Mouse (Mus musculus) heart, embryonic 10.5 days (tissue): Measurements from ENCODE around the gene Limch1. TPM values are rescaled to one million over a fixed set of nuclear protein-coding genes. Genes with fewer than 3 reads are reported as not detected.

Source experiments
- DNase-seq: peaks from one replicate; pipeline ENCODE4 v3.0.0-alpha.2; 2017; ENCODE audit warnings: low spot score
- H3K27ac ChIP-seq: fragments of 300-500 bp; sonication (generic); 2 replicates; pipeline ENCODE4 v1.5.1; 2016; ENCODE audit warnings: mild to moderate bottlenecking
- H3K27me3 ChIP-seq: fragments of 300-500 bp; sonication (generic); 2 replicates; pipeline ENCODE4 v1.6.1; 2016; ENCODE audit warnings: mild to moderate bottlenecking; ENCODE audit not compliant: poor library complexity, insufficient read depth, severe bottlenecking
- H3K36me3 ChIP-seq: fragments of 300-500 bp; sonication (generic); 2 replicates; pipeline ENCODE4 v1.6.1; 2016; ENCODE audit warnings: mild to moderate bottlenecking, moderate library complexity
- H3K4me1 ChIP-seq: fragments of 300-500 bp; sonication (generic); 2 replicates; pipeline ENCODE4 v1.6.1; 2016; ENCODE audit warnings: mild to moderate bottlenecking
- H3K4me3 ChIP-seq: fragments of 300-500 bp; sonication (generic); 2 replicates; pipeline ENCODE4 v1.5.1; 2016; ENCODE audit warnings: mild to moderate bottlenecking, moderate library complexity
- H3K9me3 ChIP-seq: fragments of 300-500 bp; sonication (generic); 2 replicates; pipeline ENCODE4 v1.6.1; 2016; ENCODE audit warnings: mild to moderate bottlenecking, moderate library complexity
- WGBS: fragments of 180-500 bp; shearing (Covaris S2); methylation state at CpG from one replicate; pipeline ENCODE4 v1.1.7; 2016; 5-methylcytosine and 5-hydroxymethylcytosine counted together
- polyA plus RNA-seq: library from polyadenylated mRNA; unstranded; fragments of >200 nt; fragmentation: Nextera tagmentation; extraction: Ambion mirVana; gene quantifications from 2 replicates; pipeline ENCODE4 v1.2.1, GENCODE M21; 2016

Gene Limch1
- polyA plus RNA-seq, 1 experiment from 2014 or later = 30.1 TPM

- Histone ChIP-seq H3K4me3 (no peak overlapping the region), H3K27me3 (peaks cover 13% of the 10 kb centered on the region; the same call in 1 of the 2 replicates), H3K27ac (0 out of 2 replicates have a peak overlapping the region, but pooled peaks have one; percentile 6), H3K9me3 (no peaks in the 10 kb centered on the region), H3K4me1 (peaks cover 16% of the 10 kb centered on the region), H3K36me3 (no peaks in the 10 kb centered on the region)
- WGBS = 66% methylated on average over 19 of the region's 19 CpGs
- DNase-seq = no peak
These were observed 223.5 kb downstream of the Limch1 start for GRCm38 (mm10) chr5:66968925-66969711.

- Histone ChIP-seq H3K27me3 (no peaks in the 10 kb centered on the region), H3K4me3 (no peak overlapping the region), H3K27ac (no peak overlapping the region), H3K9me3 (no peaks in the 10 kb centered on the region), H3K4me1 (no peaks in the 10 kb centered on the region; the same call in 1 of the 2 replicates), H3K36me3 (peaks cover 4% of the 10 kb centered on the region; the same call in 1 of the 2 replicates)
- DNase-seq = no peak
- 81% methylated on average over 8 of the region's 8 CpGs for WGBS
These were observed 230.0 kb downstream of the Limch1 start for GRCm38 (mm10) chr5:66975621-66976020.

GRCm38 (mm10) chr5:66979332-66980218 is 233.9 kb downstream of the Limch1 start:
- peaks cover 4% of the 10 kb centered on the region; the same call in 1 of the 2 replicates for H3K36me3 ChIP-seq
- 67% methylated on average over 19 of the region's 19 CpGs for WGBS
- H3K27ac ChIP-seq = no peak overlapping the region
- H3K27me3 ChIP-seq = peaks cover 3% of the 10 kb centered on the region; the same call in 1 of the 2 replicates
- no peak overlapping the region for H3K4me3 ChIP-seq
- H3K4me1 ChIP-seq = no peaks in the 10 kb centered on the region; the same call in 1 of the 2 replicates
- no peaks in the 10 kb centered on the region for H3K9me3 ChIP-seq
- no peak for DNase-seq

- no peak for DNase-seq
- 80% methylated on average over 4 of the region's 4 CpGs for WGBS
- no peaks in the 10 kb centered on the region; the same call in 1 of the 2 replicates for H3K4me1 ChIP-seq
These were observed 235.2 kb downstream of the Limch1 start for GRCm38 (mm10) chr5:66980862-66981261.

GRCm38 (mm10) chr5:66983104-66983503 is 237.5 kb downstream of the Limch1 start:
- no peaks in the 10 kb centered on the region for H3K9me3 ChIP-seq
- H3K36me3 ChIP-seq = no peaks in the 10 kb centered on the region
- H3K4me3 ChIP-seq = no peak overlapping the region
- H3K4me1 ChIP-seq = no peaks in the 10 kb centered on the region; the same call in 1 of the 2 replicates
- no peak overlapping the region for H3K27ac ChIP-seq
- whole genome bisulfite sequencing = 81% methylated on average over 5 of the region's 5 CpGs
- no peak for DNase-seq
- H3K27me3 ChIP-seq = peaks cover 28% of the 10 kb centered on the region; the same call in 1 of the 2 replicates

More at GRCm38 (mm10) chr5:66980862-66981261, 235.2 kb downstream of the Limch1 start:
- Histone ChIP-seq H3K4me3 (no peak overlapping the region), H3K27me3 (peaks cover 10% of the 10 kb centered on the region; the same call in 1 of the 2 replicates), H3K27ac (no peak overlapping the region), H3K36me3 (no peaks in the 10 kb centered on the region), H3K9me3 (no peaks in the 10 kb centered on the region)

- Histone ChIP-seq H3K27ac (no peak overlapping the region), H3K36me3 (no peaks in the 10 kb centered on the region), H3K27me3 (peaks cover 58% of the 10 kb centered on the region), H3K4me1 (no peaks in the 10 kb centered on the region), H3K4me3 (no peak overlapping the region), H3K9me3 (no peaks in the 10 kb centered on the region)
- 92% methylated on average over 4 of the region's 4 CpGs for WGBS
- no peak for DNase-seq
These were observed 243.3 kb downstream of the Limch1 start for GRCm38 (mm10) chr5:66988926-66989325.

- Histone ChIP-seq H3K4me3 (no peak overlapping the region), H3K9me3 (no peaks in the 10 kb centered on the region), H3K36me3 (no peaks in the 10 kb centered on the region), H3K27me3 (peaks cover 64% of the 10 kb centered on the region), H3K27ac (no peak overlapping the region), H3K4me1 (no peaks in the 10 kb centered on the region)
- no peak for DNase-seq
- WGBS = 77% methylated on average over 7 of the region's 7 CpGs
These were observed 243.9 kb downstream of the Limch1 start for GRCm38 (mm10) chr5:66989531-66989930.

- no peak for DNase-seq
- Histone ChIP-seq H3K27me3 (peaks cover 64% of the 10 kb centered on the region), H3K9me3 (no peaks in the 10 kb centered on the region), H3K4me1 (peaks cover 9% of the 10 kb centered on the region; the same call in 1 of the 2 replicates), H3K27ac (no peak overlapping the region), H3K36me3 (no peaks in the 10 kb centered on the region), H3K4me3 (no peak overlapping the region)
- 69% methylated on average over 7 of the region's 7 CpGs for WGBS
These were observed 246.8 kb downstream of the Limch1 start for GRCm38 (mm10) chr5:66992401-66992800.

GRCm38 (mm10) chr5:66993076-66993475 is 247.4 kb downstream of the Limch1 start:
- Histone ChIP-seq H3K9me3 (no peaks in the 10 kb centered on the region), H3K4me3 (no peak overlapping the region), H3K27ac (no peak overlapping the region), H3K27me3 (peaks cover 67% of the 10 kb centered on the region), H3K36me3 (no peaks in the 10 kb centered on the region), H3K4me1 (peaks cover 15% of the 10 kb centered on the region; the same call in 1 of the 2 replicates)
- 79% methylated on average over 11 of the region's 11 CpGs for WGBS
- no peak for DNase-seq

GRCm38 (mm10) chr5:66996124-66996523 is 250.5 kb downstream of the Limch1 start:
- no peak for DNase-seq
- peaks cover 75% of the 10 kb centered on the region for H3K27me3 ChIP-seq
- H3K4me3 ChIP-seq = no peak overlapping the region

GRCm38 (mm10) chr5:66996886-66997599 is 251.4 kb downstream of the Limch1 start:
- Histone ChIP-seq H3K27ac (peak overlapping the region; percentile 30; the same call in 1 of the 2 replicates), H3K4me1 (peaks cover 15% of the 10 kb centered on the region; the same call in 1 of the 2 replicates), H3K4me3 (peak overlapping the region; percentile 54), H3K9me3 (no peaks in the 10 kb centered on the region), H3K27me3 (peaks cover 70% of the 10 kb centered on the region), H3K36me3 (peaks cover 2% of the 10 kb centered on the region; the same call in 1 of the 2 replicates)
- 3% methylated on average over 33 of the region's 33 CpGs for WGBS
- peak; percentile 90 for DNase-seq

More at GRCm38 (mm10) chr5:66996124-66996523, 250.5 kb downstream of the Limch1 start:
- Histone ChIP-seq H3K27ac (no peak overlapping the region), H3K4me1 (peaks cover 15% of the 10 kb centered on the region; the same call in 1 of the 2 replicates), H3K36me3 (peaks cover 2% of the 10 kb centered on the region; the same call in 1 of the 2 replicates), H3K9me3 (no peaks in the 10 kb centered on the region)
- WGBS = 6% methylated on average over 3 of the region's 3 CpGs

GRCm38 (mm10) chr5:66997600-66997930 is 251.9 kb downstream of the Limch1 start:
- WGBS = 26% methylated on average over 7 of the region's 7 CpGs
- no peaks in the 10 kb centered on the region for H3K9me3 ChIP-seq
- DNase-seq = no peak
- peaks cover 15% of the 10 kb centered on the region; the same call in 1 of the 2 replicates for H3K4me1 ChIP-seq
- H3K27me3 ChIP-seq = peaks cover 71% of the 10 kb centered on the region
- peak overlapping the region; percentile 54 for H3K4me3 ChIP-seq
- no peak overlapping the region for H3K27ac ChIP-seq
- H3K36me3 ChIP-seq = peaks cover 6% of the 10 kb centered on the region
